Mouse (Mus musculus) layer of hippocampus, adult 18-20 months (tissue): ENCODE results near the gene Ccne1. TPM values are rescaled to one million over a fixed set of nuclear protein-coding genes. Genes with fewer than 3 reads are reported as not detected.

ENCODE experiments used
- DNase-seq, 2 experiments: peaks; one replicate each; pipeline ENCODE4 v3.0.0; 2022; ENCODE audit warnings: low spot score in 2 of 2
- total RNA-seq, 2 experiments: library from RNA; stranded (reverse); gene quantifications; 2 replicates each; pipeline ENCODE4 v1.2.3; 2021

Ccne1 gene
- total RNA-seq, 2 experiments from 2014 or later, result 14.7 to 15.7 TPM

- no peak for DNase-seq
These were observed 48.2 kb downstream of the Ccne1 start for GRCm38 (mm10) chr7:38059096-38059495.

GRCm38 (mm10) chr7:38055996-38056395 is 51.3 kb downstream of the Ccne1 start:
- DNase-seq, result peak; percentile 29 to 37

GRCm38 (mm10) chr7:38054246-38054645 is 53.1 kb downstream of the Ccne1 start:
- no peak for DNase-seq

Other genes starting within 250 kb of the Ccne1 start
- gene Uri1, start 84.0 kb downstream of the Ccne1 start, total RNA-seq, result 10 to 100 TPM; 40.4 to 41.5 TPM
- gene 1600014C10Rik, start 75.7 kb upstream of the Ccne1 start, total RNA-seq, result 10 to 100 TPM; 26.0 to 27.4 TPM
- 1 to 10 TPM; 2.4 to 4.4 TPM for gene Plekhf1, start 120.5 kb upstream of the Ccne1 start, total RNA-seq
- gene Pop4, start 163.9 kb upstream of the Ccne1 start, total RNA-seq, result 10 to 100 TPM; 19.5 to 21.3 TPM